Mouse (Mus musculus) small intestine, adult 2 months (tissue): ENCODE data around the gene Slc45a1.

ENCODE experiments used
- CTCF ChIP-seq: fragments of 200-500 bp; IDR thresholded peaks from 2 replicates; pipeline ENCODE4 v1.5.1; 2012; ENCODE audit warnings: low read depth, mild to moderate bottlenecking, control low read depth, inconsistent platforms, low read length, moderate library complexity, mixed read lengths; ENCODE audit not compliant: insufficient replicate concordance, insufficient read length; ENCODE audit errors: extremely low read depth
- POLR2A ChIP-seq: fragments of 200-500 bp; IDR thresholded peaks from 2 replicates; pipeline ENCODE4 v1.6.1; 2012; ENCODE audit warnings: low read depth, mild to moderate bottlenecking, control low read depth, inconsistent platforms, low read length, moderate library complexity

DNA sequence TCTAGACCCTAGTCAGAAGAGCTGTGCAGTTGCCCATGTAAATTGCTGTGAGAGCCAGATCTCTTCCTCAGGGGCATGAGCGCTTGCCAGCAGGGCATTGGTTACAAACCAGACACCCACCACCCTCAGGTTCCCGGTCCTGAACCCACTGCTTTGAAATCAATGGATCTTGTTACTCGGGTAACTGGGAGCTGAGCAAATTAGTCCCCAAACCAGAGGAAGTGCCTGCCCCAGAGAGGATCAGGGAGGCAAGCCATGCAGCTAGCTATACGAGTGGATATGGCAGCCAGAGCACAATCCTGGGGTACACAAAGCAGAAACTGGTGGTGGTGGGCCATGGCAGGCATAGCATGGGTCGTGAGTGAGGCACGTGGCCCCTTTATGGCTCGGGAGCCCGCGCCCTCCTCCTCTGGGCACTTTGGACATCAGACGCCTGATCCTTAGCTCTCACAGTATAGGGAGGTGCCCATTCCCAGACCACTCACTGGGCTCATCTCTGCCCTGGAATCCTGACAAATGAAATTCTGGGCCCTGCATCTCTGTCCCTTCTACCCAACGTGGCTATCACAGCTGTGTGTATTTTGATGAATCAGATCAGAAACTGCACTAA lies 27.7 kb downstream of the Slc45a1 start:
- no peak for TF ChIP-seq CTCF
- no peak for TF ChIP-seq POLR2A
